In the genomic region with DNA sequence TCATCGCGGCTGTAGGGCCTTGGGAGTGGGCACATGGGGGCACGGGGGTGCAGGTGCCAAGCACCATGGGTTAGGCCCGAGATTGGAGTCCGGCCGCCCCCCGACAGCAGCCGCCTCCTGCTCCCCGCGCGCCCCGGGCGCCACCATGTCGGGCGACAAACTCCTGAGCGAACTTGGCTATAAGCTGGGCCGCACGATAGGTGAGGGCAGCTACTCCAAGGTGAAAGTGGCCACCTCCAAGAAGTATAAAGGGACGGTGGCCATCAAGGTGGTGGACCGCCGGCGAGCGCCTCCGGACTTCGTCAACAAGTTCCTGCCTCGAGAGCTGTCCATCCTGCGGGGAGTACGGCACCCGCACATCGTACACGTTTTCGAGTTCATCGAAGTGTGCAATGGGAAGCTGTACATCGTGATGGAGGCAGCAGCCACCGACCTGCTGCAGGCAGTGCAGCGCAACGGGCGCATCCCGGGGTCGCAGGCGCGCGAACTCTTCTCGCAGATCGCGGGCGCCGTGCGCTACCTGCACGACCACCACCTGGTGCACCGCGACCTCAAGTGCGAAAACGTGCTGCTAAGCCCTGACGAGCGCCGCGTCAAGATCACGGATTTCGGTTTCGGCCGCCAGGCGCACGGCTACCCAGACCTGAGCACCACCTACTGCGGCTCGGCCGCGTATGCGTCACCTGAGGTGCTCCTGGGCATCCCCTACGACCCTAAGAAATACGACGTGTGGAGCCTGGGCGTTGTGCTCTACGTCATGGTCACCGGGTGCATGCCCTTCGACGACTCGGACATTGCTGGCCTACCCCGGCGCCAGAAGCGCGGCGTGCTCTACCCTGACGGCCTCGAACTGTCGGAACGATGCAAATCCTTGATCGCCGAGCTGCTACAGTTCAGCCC, we compare ENCODE assay signal across 8 mouse cellular contexts. TPM values are rescaled to one million over a fixed set of nuclear protein-coding genes. Genes with fewer than 3 reads are reported as not detected.
DNase-seq lines count a peak whose midpoint lies in the region; ATAC-seq lines count a peak whose summit lies in the region.

A gene (plus strand): TSS at position 22 of the 900 bp plus-strand sequence.
A gene (minus strand): TSS at position 396 of the 900 bp plus-strand sequence.
A gene (minus strand): TSS at position 550 of the 900 bp plus-strand sequence.

- intact Hi-C loops in heart, postnatal 14 days (cut with DNase I) = no loop called here

- H3K36me3 ChIP-seq in embryonic facial prominence, embryonic 13.5 days = peaks cover 17% of the 10 kb centered on the region

- H3K4me3 ChIP-seq in embryonic facial prominence, embryonic 13.5 days = peak within 1 kb of the TSS; percentile 60

- no peaks in the 10 kb centered on the region for H3K27me3 ChIP-seq in embryonic facial prominence, embryonic 13.5 days

- H3K4me2 ChIP-seq in embryonic facial prominence, embryonic 13.5 days = peak within 1 kb of the TSS; percentile 98

- H3K4me1 ChIP-seq in embryonic facial prominence, embryonic 13.5 days = peaks cover 46% of the 10 kb centered on the region

- 5% methylated on average over 89 of the region's 89 CpGs for WGBS in embryonic facial prominence, embryonic 13.5 days

- peak within 1 kb of the TSS; percentile 91 for H3K27ac ChIP-seq in embryonic facial prominence, embryonic 13.5 days

- peak within 1 kb of the TSS; percentile 85 for H3K9ac ChIP-seq in embryonic facial prominence, embryonic 13.5 days

- no peak for DNase-seq in frontal cortex, postnatal 25 days (ENCODE audit: low spot score in 2 of 2)
- peak; percentile 72 for DNase-seq in ZHBTc4 (ENCODE audit: low read depth, low spot score)
- DNase-seq in heart, postnatal 14 days = peak; percentile 39 to 40
- DNase-seq in layer of hippocampus, postnatal 14 days (ENCODE audit: low spot score in 2 of 2) = peak in 1 of 2 experiments; percentile 49
- DNase-seq in lung, postnatal 36 days = peak; percentile 12
- DNase-seq in spleen, postnatal 36 days (ENCODE audit: low spot score in 2 of 2) = peak; percentile 54 to 59

- no peaks in the 10 kb centered on the region for H3K9me3 ChIP-seq in embryonic facial prominence, embryonic 13.5 days

- peak; percentile 0; the same call in 1 of the 2 replicates for ATAC-seq in frontal cortex, adult (ENCODE audit: low TSS enrichment)
- peak; percentile 40 for ATAC-seq in embryonic facial prominence, embryonic 13.5 days (ENCODE audit: insufficient number of reproducible peaks, insufficient read depth, low FRiP score, low TSS enrichment, low read depth)

RNA-seq across cellular contexts. Expression of the first gene that starts in this region (rescaled TPM):
- 4.5 and 4.7 TPM in 2 replicates for polyA plus RNA-seq in embryonic facial prominence, embryonic 13.5 days (2015; fragmentation: Nextera tagmentation; extraction: Ambion mirVana)
- not detected for total RNA-seq in heart, postnatal 14 days (2021)
- total RNA-seq in layer of hippocampus, postnatal 14 days (2021) = under 1 TPM; 0.25 to 0.48 TPM

RNA-seq across cellular contexts. Expression of the second gene that starts in this region (rescaled TPM):
- polyA plus RNA-seq in embryonic facial prominence, embryonic 13.5 days (2015; fragmentation: Nextera tagmentation; extraction: Ambion mirVana) = 178 and 184 TPM in 2 replicates
- 100 to 1,000 TPM; 404 to 405 TPM for total RNA-seq in heart, postnatal 14 days (2021)
- 100 to 1,000 TPM; 152 to 159 TPM for total RNA-seq in layer of hippocampus, postnatal 14 days (2021)

RNA-seq across cellular contexts. Expression of the third gene that starts in this region (rescaled TPM):
- polyA plus RNA-seq in embryonic facial prominence, embryonic 13.5 days (2015; fragmentation: Nextera tagmentation; extraction: Ambion mirVana) = 3.6 TPM in 2 replicates
- 10 to 100 TPM; 10.4 to 10.7 TPM for total RNA-seq in heart, postnatal 14 days (2021)
- 10 to 100 TPM; 19.8 to 24.6 TPM for total RNA-seq in layer of hippocampus, postnatal 14 days (2021)

Comparison
In these comparisons a context has a peak if more than half of its experiments do, and no peak if none do; other contexts are left out.
1. DNase-seq: peak in ZHBTc4 (single experiment), heart, postnatal 14 days (2 of 2), lung, postnatal 36 days (single experiment) and spleen, postnatal 36 days (2 of 2); none in frontal cortex, postnatal 25 days (0 of 2).